Mouse (Mus musculus): ENCODE results near the gene Smco1. TPM values are rescaled to one million over a fixed set of nuclear protein-coding genes. Genes with fewer than 3 reads are reported as not detected.
"Not testable (repeated sequence)": the region's sequence is repeated elsewhere in the genome, so short reads cannot be mapped to it uniquely, and the experiment has no call there.

The Smco1 gene
- polyA plus RNA-seq (2012; rRNA removed), result 0.06 TPM in 1 of 2 replicates, not detected in the other

DNA sequence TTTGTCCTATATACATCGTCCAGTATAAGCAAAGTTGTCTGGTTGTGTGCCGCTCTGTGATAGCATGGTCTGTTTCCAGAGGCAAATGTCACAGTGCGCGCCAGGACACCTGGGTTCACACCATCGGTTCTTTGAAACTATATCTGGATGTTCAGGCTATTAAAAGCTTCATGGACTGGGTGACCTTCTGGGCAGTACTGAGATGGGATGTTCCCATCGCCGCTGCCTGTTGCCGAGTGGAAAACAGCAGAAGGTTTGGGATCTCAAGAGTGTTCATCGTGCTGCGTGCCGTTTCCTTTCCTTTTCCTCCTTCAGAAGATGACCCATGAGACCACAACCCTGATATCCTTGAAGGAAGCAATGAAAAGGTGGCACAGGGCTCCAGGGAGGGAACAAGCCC lies at the start of gene Smco1:
TSS of gene Smco1 (plus strand) at position 178 of the 400 bp plus-strand sequence.
- no peaks in the 10 kb centered on the region for H3K36me3 ChIP-seq (ENCODE audit: control insufficient read depth, insufficient read depth, low read length)
- no peak within 1 kb of the TSS for H3K4me3 ChIP-seq (ENCODE audit: insufficient read depth, low read depth, low read length)
- no peak for DNase-seq
- H3K27ac ChIP-seq (ENCODE audit: insufficient read depth, low read depth, low read length), result no peak within 1 kb of the TSS
- no peaks in the 10 kb centered on the region for H3K4me1 ChIP-seq (ENCODE audit: control insufficient read depth, insufficient read depth, low read length)
- 81% methylated on average over 11 of the region's 11 CpGs for WGBS
- H3K27me3 ChIP-seq (replicated peaks; ENCODE audit: control insufficient read depth, insufficient read depth, low read length), result no peaks in the 10 kb centered on the region
- no peak for TF ChIP-seq POLR2A (IDR thresholded peaks at IDR 0.05; ENCODE audit: low read depth, low read length)
- TF ChIP-seq CTCF (conservative IDR thresholded peaks at IDR 0.05; ENCODE audit: insufficient read depth, insufficient read length, low read depth, low read length), result no peak

DNA sequence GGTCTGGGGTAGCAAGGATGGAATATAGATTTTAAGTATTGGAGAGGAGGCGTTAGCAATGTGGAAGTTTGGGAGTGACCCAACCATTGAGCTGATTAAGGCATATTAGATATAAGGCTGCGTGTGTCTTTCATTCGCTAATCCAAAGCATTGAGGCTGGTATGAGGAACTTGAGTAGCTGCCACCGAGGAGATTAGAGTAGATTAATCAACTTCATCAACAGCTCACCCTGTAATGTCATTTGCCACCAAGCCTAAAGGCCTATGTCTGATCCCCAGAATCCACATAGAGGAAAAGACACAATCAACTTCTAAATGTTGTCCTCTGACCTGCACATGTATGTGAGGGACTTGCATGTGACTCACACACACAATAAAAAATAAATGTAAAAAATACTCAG lies 49.5 kb upstream of the Smco1 start:
- TF ChIP-seq CTCF (conservative IDR thresholded peaks at IDR 0.05; ENCODE audit: insufficient read depth, insufficient read length, low read depth, low read length) (no peak), POLR2A (IDR thresholded peaks at IDR 0.05; ENCODE audit: low read depth, low read length) (no peak)
- H3K36me3 ChIP-seq (ENCODE audit: control insufficient read depth, insufficient read depth, low read length), result no peaks in the 10 kb centered on the region

GRCm38 (mm10) chr16:32222399-32222798 lies 48.9 kb upstream of the Smco1 start:
- H3K4me3 ChIP-seq (ENCODE audit: insufficient read depth, low read depth, low read length), result no peak overlapping the region
- H3K36me3 ChIP-seq (ENCODE audit: control insufficient read depth, insufficient read depth, low read length), result no peaks in the 10 kb centered on the region
- no peaks in the 10 kb centered on the region for H3K4me1 ChIP-seq (ENCODE audit: control insufficient read depth, insufficient read depth, low read length)
- no peak for TF ChIP-seq POLR2A (IDR thresholded peaks at IDR 0.05; ENCODE audit: low read depth, low read length)
- TF ChIP-seq CTCF (conservative IDR thresholded peaks at IDR 0.05; ENCODE audit: insufficient read depth, insufficient read length, low read depth, low read length), result no peak
- no peak for DNase-seq
- H3K27ac ChIP-seq (ENCODE audit: insufficient read depth, low read depth, low read length), result no peak overlapping the region
- no peaks in the 10 kb centered on the region for H3K27me3 ChIP-seq (replicated peaks; ENCODE audit: control insufficient read depth, insufficient read depth, low read length)

More for the DNA sequence above, 49.5 kb upstream of the Smco1 start:
- DNase-seq, result no peak
- 82% methylated on average over 4 of the region's 4 CpGs for WGBS
- H3K4me1 ChIP-seq (ENCODE audit: control insufficient read depth, insufficient read depth, low read length), result no peaks in the 10 kb centered on the region
- no peak overlapping the region for H3K4me3 ChIP-seq (ENCODE audit: insufficient read depth, low read depth, low read length)
- no peak overlapping the region for H3K27ac ChIP-seq (ENCODE audit: insufficient read depth, low read depth, low read length)
- H3K27me3 ChIP-seq (replicated peaks; ENCODE audit: control insufficient read depth, insufficient read depth, low read length), result no peaks in the 10 kb centered on the region

DNA sequence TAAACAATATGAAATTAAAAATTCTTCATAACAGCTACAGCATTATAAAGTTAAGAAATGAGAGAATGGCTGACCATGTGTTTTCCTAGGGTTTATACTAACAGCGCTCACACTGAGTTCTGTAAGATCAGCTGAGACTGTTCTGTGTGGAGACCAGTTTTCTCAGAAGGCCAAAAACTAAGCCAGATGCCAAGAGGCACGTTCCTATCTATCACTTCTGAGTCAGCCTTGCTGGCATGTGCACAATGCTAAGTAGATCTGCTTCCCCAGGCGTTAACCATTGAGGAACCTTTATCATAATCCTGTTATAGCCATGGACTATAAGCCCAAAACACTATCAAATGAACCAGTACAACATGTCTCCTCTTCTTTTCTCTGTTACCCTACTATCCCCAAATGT lies 39.2 kb upstream of the Smco1 start:
- 83% methylated on average over 3 of the region's 3 CpGs for WGBS
- not testable (repeated sequence) for H3K4me1 ChIP-seq (ENCODE audit: control insufficient read depth, insufficient read depth, low read length); H3K36me3 ChIP-seq (ENCODE audit: control insufficient read depth, insufficient read depth, low read length); H3K27me3 ChIP-seq (replicated peaks; ENCODE audit: control insufficient read depth, insufficient read depth, low read length); DNase-seq; H3K4me3 ChIP-seq (ENCODE audit: insufficient read depth, low read depth, low read length); H3K27ac ChIP-seq (ENCODE audit: insufficient read depth, low read depth, low read length)

- 77% methylated on average over 19 of the region's 19 CpGs for WGBS
- H3K27me3 ChIP-seq (replicated peaks; ENCODE audit: control insufficient read depth, insufficient read depth, low read length), result no peaks in the 10 kb centered on the region
- H3K36me3 ChIP-seq (ENCODE audit: control insufficient read depth, insufficient read depth, low read length), result no peaks in the 10 kb centered on the region
- TF ChIP-seq POLR2A (IDR thresholded peaks at IDR 0.05; ENCODE audit: low read depth, low read length) (no peak), CTCF (conservative IDR thresholded peaks at IDR 0.05; ENCODE audit: insufficient read depth, insufficient read length, low read depth, low read length) (no peak)
- DNase-seq, result no peak
- no peak overlapping the region for H3K27ac ChIP-seq (ENCODE audit: insufficient read depth, low read depth, low read length)
- H3K4me1 ChIP-seq (ENCODE audit: control insufficient read depth, insufficient read depth, low read length), result no peaks in the 10 kb centered on the region
- no peak overlapping the region for H3K4me3 ChIP-seq (ENCODE audit: insufficient read depth, low read depth, low read length)
These were observed 33.2 kb upstream of the Smco1 start for GRCm38 (mm10) chr16:32237930-32238680.

DNA sequence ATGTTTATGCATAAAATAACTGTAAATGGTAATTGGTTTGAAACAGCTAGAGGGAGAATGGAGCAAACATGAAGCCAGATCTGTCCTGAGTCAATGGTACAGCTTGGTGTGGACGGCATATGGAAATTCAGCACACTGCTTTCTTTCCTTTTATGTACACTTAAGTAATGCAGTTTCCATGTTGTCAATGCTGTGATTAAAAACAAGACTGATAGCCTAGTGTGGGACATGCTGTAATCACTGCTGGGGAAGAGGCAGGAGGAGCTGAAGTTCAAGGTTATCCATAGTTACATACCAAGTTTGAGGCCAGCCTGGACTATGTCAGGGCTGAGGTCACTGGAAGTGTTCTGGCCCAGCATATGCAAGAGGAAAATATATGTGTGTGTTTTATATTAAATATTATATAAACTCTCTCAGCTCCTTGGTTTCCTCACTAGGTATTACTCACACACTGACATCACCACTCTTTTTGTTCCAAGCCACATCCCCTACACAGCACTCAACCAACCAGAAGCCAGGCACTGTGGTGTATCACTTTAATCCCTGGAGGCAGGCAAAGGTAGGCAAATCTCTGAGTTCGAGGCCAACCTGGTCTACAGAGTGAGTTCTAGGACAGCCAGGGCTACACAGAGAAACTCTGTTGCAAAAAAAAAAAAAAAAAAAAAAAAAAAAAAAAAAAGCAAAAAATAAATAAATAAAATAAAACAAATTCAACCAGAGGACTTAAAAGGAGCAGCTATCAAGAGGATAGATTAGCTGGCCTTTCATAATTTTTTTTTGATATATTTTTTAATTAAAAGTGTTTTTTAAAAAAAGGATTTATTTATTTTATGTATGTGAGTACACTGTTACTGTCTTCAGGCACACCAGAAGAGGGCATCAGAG lies 31.6 kb upstream of the Smco1 start:
- no peak for TF ChIP-seq CTCF (conservative IDR thresholded peaks at IDR 0.05; ENCODE audit: insufficient read depth, insufficient read length, low read depth, low read length)
- 92% methylated on average over 2 of the region's 2 CpGs for whole genome bisulfite sequencing
- DNase-seq, result no peak

GRCm38 (mm10) chr16:32243901-32244300 lies 27.4 kb upstream of the Smco1 start:
- no peak for DNase-seq
- Histone ChIP-seq H3K4me1 (ENCODE audit: control insufficient read depth, insufficient read depth, low read length) (peaks cover 11% of the 10 kb centered on the region), H3K27me3 (replicated peaks; ENCODE audit: control insufficient read depth, insufficient read depth, low read length) (no peaks in the 10 kb centered on the region), H3K4me3 (ENCODE audit: insufficient read depth, low read depth, low read length) (no peak overlapping the region), H3K27ac (ENCODE audit: insufficient read depth, low read depth, low read length) (no peak overlapping the region), H3K36me3 (ENCODE audit: control insufficient read depth, insufficient read depth, low read length) (no peaks in the 10 kb centered on the region)
- WGBS, result 94% methylated on average over 3 of the region's 3 CpGs
- no peak for TF ChIP-seq CTCF (conservative IDR thresholded peaks at IDR 0.05; ENCODE audit: insufficient read depth, insufficient read length, low read depth, low read length)
- no peak for TF ChIP-seq POLR2A (IDR thresholded peaks at IDR 0.05; ENCODE audit: low read depth, low read length)

More for the DNA sequence above, 31.6 kb upstream of the Smco1 start:
- Histone ChIP-seq H3K27me3 (replicated peaks; ENCODE audit: control insufficient read depth, insufficient read depth, low read length) (no peaks in the 10 kb centered on the region), H3K27ac (ENCODE audit: insufficient read depth, low read depth, low read length) (no peak overlapping the region), H3K4me1 (ENCODE audit: control insufficient read depth, insufficient read depth, low read length) (no peaks in the 10 kb centered on the region; the same call in 1 of the 2 replicates), H3K4me3 (ENCODE audit: insufficient read depth, low read depth, low read length) (no peak overlapping the region), H3K36me3 (ENCODE audit: control insufficient read depth, insufficient read depth, low read length) (no peaks in the 10 kb centered on the region)

Measured in kidney, adult 2 months (tissue).